Comparison of ENCODE assay signal across 19 mouse cellular contexts in the genomic region with DNA sequence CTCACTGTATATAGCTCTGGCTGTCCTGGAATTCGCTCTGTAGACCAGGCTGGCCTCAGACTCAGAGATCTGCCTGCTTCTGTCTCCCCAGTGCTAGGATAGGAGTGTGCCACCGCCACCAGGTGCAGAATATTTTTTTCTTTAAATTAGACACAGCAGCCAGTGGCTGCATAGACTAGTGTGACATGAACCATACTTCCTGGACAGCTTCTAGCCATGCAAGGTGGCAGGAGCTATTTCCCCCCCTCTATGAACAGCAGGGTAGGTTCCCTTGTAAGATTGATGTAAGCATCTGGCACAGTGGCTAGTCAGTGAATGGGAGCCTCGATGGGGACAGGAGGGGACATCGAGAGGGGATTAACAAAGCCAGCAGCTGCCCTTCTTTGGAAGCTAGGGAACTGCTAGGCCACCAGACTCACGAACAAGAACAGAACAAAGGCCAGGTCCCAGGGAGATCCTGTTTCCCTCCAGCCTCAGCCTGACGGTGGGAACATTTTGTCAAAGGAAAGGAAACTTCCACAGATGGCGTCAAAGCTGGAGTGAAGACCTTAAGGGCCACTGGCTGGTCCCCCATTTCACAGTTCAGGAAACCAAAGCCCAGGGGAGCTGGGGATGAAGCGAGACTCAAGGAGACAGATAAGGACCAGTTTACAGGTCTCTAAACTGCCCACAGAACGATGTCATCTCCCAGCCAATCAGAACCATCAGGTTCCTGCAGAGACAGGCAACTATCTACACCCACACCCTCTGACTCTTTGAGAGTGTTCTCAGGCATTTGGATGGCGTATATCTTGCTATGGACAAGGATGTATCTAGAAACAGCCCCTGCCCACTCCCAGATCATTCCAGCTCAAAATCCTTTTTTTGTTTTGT. TPM values are rescaled to one million over a fixed set of nuclear protein-coding genes. Genes with fewer than 3 reads are reported as not detected.
DNase-seq lines count a peak whose midpoint lies in the region; ATAC-seq and TF ChIP-seq lines count a peak whose summit lies in the region.
"Had no signal": no experiment of that assay in that cellular context is flagged by ENCODE, and none has a peak within 500 bp of the region (broad histone marks: within the 10 kb centered on the region; RNA-seq: fewer than 3 reads in every experiment).

No protein-coding gene starts in this region.

- no peak overlapping the region for H3K4me3 ChIP-seq in heart, embryonic 15.5 days
- H3K4me3 ChIP-seq in heart, embryonic 12.5 days, result no peak overlapping the region
- H3K4me3 ChIP-seq in liver, postnatal 0 days (ENCODE audit: low read depth, low read length), result no peak overlapping the region
- H3K4me3 ChIP-seq in kidney, adult 2 months (ENCODE audit: insufficient read depth, low read depth, low read length), result no peak overlapping the region
- H3K4me3 ChIP-seq: embryonic facial prominence, embryonic 15.5 days; hindbrain, embryonic 12.5 days; limb, embryonic 15.5 days; stomach, embryonic 15.5 days had no signal

- H3K36me3 ChIP-seq in heart, embryonic 15.5 days, result no peaks in the 10 kb centered on the region
- H3K36me3 ChIP-seq in heart, embryonic 12.5 days, result no peaks in the 10 kb centered on the region
- H3K36me3 ChIP-seq in liver, postnatal 0 days (replicated peaks; ENCODE audit: insufficient read depth, low read length), result no peaks in the 10 kb centered on the region
- no peaks in the 10 kb centered on the region for H3K36me3 ChIP-seq in kidney, adult 2 months (ENCODE audit: control insufficient read depth, insufficient read depth, low read length)
- H3K36me3 ChIP-seq: embryonic facial prominence, embryonic 15.5 days; hindbrain, embryonic 12.5 days; limb, embryonic 15.5 days; stomach, embryonic 15.5 days had no signal

- 58% methylated on average over 10 of the region's 10 CpGs for WGBS in heart, embryonic 15.5 days
- 48% methylated on average over 10 of the region's 10 CpGs for WGBS in heart, embryonic 12.5 days
- WGBS in liver, postnatal 0 days (ENCODE audit: insufficient replicate concordance), result 51% methylated on average over 10 of the region's 10 CpGs
- WGBS in kidney, adult 2 months, result 78% methylated on average over 10 of the region's 10 CpGs

- no peaks in the 10 kb centered on the region for H3K9me3 ChIP-seq in heart, embryonic 15.5 days (replicated peaks)
- H3K9me3 ChIP-seq in heart, embryonic 12.5 days (replicated peaks), result no peaks in the 10 kb centered on the region
- no peaks in the 10 kb centered on the region for H3K9me3 ChIP-seq in liver, postnatal 0 days (ENCODE audit: low read length)
- H3K9me3 ChIP-seq: embryonic facial prominence, embryonic 15.5 days; hindbrain, embryonic 12.5 days; limb, embryonic 15.5 days; stomach, embryonic 15.5 days had no signal

- H3K4me2 ChIP-seq in heart, embryonic 15.5 days, result no peak overlapping the region
- H3K4me2 ChIP-seq in heart, embryonic 12.5 days, result no peak overlapping the region
- H3K4me2 ChIP-seq in liver, postnatal 0 days (ENCODE audit: low read depth, low read length), result peak overlapping the region; percentile 19; the same call in 1 of the 2 replicates
- H3K4me2 ChIP-seq: embryonic facial prominence, embryonic 15.5 days; hindbrain, embryonic 12.5 days; limb, embryonic 15.5 days; stomach, embryonic 15.5 days had no signal

- TF ChIP-seq CTCF in brain, embryonic 14.5 days (IDR thresholded peaks at IDR 0.05; ENCODE audit: borderline replicate concordance, extremely low read depth, insufficient read depth, insufficient read length), result no peak
- no peak for TF ChIP-seq CTCF in liver, postnatal 0 days (IDR thresholded peaks at IDR 0.05; ENCODE audit: low read depth)
- TF ChIP-seq CTCF in kidney, adult 2 months (conservative IDR thresholded peaks at IDR 0.05; ENCODE audit: insufficient read depth, insufficient read length, low read depth, low read length), result no peak

- H3K4me1 ChIP-seq in heart, embryonic 15.5 days (replicated peaks), result peaks cover 55% of the 10 kb centered on the region
- peaks cover 67% of the 10 kb centered on the region for H3K4me1 ChIP-seq in heart, embryonic 12.5 days (replicated peaks)
- peaks cover 71% of the 10 kb centered on the region for H3K4me1 ChIP-seq in liver, postnatal 0 days (ENCODE audit: insufficient read depth)
- peaks cover 4% of the 10 kb centered on the region; the same call in 1 of the 2 replicates for H3K4me1 ChIP-seq in kidney, adult 2 months (ENCODE audit: control insufficient read depth, insufficient read depth, low read length)

- no peak for TF ChIP-seq POLR2A in brain, embryonic 14.5 days (IDR thresholded peaks at IDR 0.05; ENCODE audit: borderline replicate concordance, extremely low read depth, insufficient read depth, insufficient read length, poor library complexity, severe bottlenecking)
- TF ChIP-seq POLR2A in kidney, adult 2 months (IDR thresholded peaks at IDR 0.05; ENCODE audit: low read depth, low read length), result no peak

- no peak overlapping the region for H3K9ac ChIP-seq in heart, embryonic 15.5 days
- no peak overlapping the region for H3K9ac ChIP-seq in heart, embryonic 12.5 days
- no peak overlapping the region for H3K9ac ChIP-seq in liver, postnatal 0 days (replicated peaks)
- H3K9ac ChIP-seq: embryonic facial prominence, embryonic 15.5 days; hindbrain, embryonic 12.5 days; limb, embryonic 15.5 days; stomach, embryonic 15.5 days had no signal

- peak overlapping the region; percentile 32 for H3K27ac ChIP-seq in heart, embryonic 15.5 days
- no peak overlapping the region for H3K27ac ChIP-seq in heart, embryonic 12.5 days (ENCODE audit: poor library complexity, severe bottlenecking)
- H3K27ac ChIP-seq in liver, postnatal 0 days (ENCODE audit: low read depth), result peak overlapping the region; percentile 31; the same call in 1 of the 2 replicates
- H3K27ac ChIP-seq in kidney, adult 2 months (ENCODE audit: insufficient read depth, low read depth, low read length), result no peak overlapping the region
- H3K27ac ChIP-seq: embryonic facial prominence, embryonic 15.5 days; hindbrain, embryonic 12.5 days; limb, embryonic 15.5 days; stomach, embryonic 15.5 days had no signal

- no peak for ATAC-seq in heart, embryonic 15.5 days (replicated peaks; ENCODE audit: insufficient number of reproducible peaks, insufficient read depth, low FRiP score, low read depth)
- no peak for ATAC-seq in heart, embryonic 12.5 days (ENCODE audit: insufficient number of reproducible peaks, low FRiP score)
- ATAC-seq in liver, postnatal 0 days, result no peak
- no peak for ATAC-seq in cerebellum, adult (ENCODE audit: insufficient number of reproducible peaks, low FRiP score, low TSS enrichment)
- ATAC-seq in megakaryocyte, adult 5-6 weeks (ENCODE audit: poor library complexity, severe bottlenecking), result no peak
- ATAC-seq: forebrain, embryonic 14.5 days had no signal

- H3K27me3 ChIP-seq in heart, embryonic 15.5 days, result no peaks in the 10 kb centered on the region
- H3K27me3 ChIP-seq in heart, embryonic 12.5 days (replicated peaks), result no peaks in the 10 kb centered on the region
- H3K27me3 ChIP-seq in liver, postnatal 0 days (ENCODE audit: insufficient read depth, low read length), result no peaks in the 10 kb centered on the region
- H3K27me3 ChIP-seq in kidney, adult 2 months (replicated peaks; ENCODE audit: control insufficient read depth, insufficient read depth, low read length), result no peaks in the 10 kb centered on the region
- H3K27me3 ChIP-seq: embryonic facial prominence, embryonic 15.5 days; stomach, embryonic 15.5 days had no signal

- DNase-seq in CD4-positive helper T cell, adult 2 months (ENCODE audit: low read depth, low spot score), result peak; percentile 26
- peak; percentile 12 for DNase-seq in brain, embryonic 14.5 days (ENCODE audit: low read depth)
- DNase-seq in liver, postnatal 0 days, result no peak
- no peak for DNase-seq in kidney, adult 2 months
- DNase-seq: adrenal gland, postnatal 25 days; cerebellum, adult 11 months; kidney, adult 11 months; kidney, postnatal 4 days; right cerebral cortex, postnatal 14 days; thymus, postnatal 4 days had no signal

- no peak for TF ChIP-seq EP300 in liver, postnatal 0 days (IDR thresholded peaks at IDR 0.05; ENCODE audit: low read depth)

RNA-seq across cellular contexts. Expression of a gene that starts 11.8 kb away (rescaled TPM):
- polyA plus RNA-seq in heart, embryonic 15.5 days (2015; fragmentation: Nextera tagmentation; extraction: Ambion mirVana), result 14.9 and 17.4 TPM in 2 replicates
- polyA plus RNA-seq in heart, embryonic 12.5 days (2016; fragmentation: Nextera tagmentation; extraction: Ambion mirVana), result 13.8 and 15.1 TPM in 2 replicates
- 17.9 and 19.6 TPM in 2 replicates for polyA plus RNA-seq in brain, embryonic 14.5 days (2012; rRNA removed)
- 25.6 and 25.8 TPM in 2 replicates for polyA plus RNA-seq in liver, postnatal 0 days (2015; fragmentation: Nextera tagmentation; extraction: Ambion mirVana)
- 41.3 and 44.6 TPM in 2 replicates for polyA plus RNA-seq in kidney, adult 2 months (2012; rRNA removed)
- 14.0 and 17.3 TPM in 2 replicates for total RNA-seq in megakaryocyte, adult 5-6 weeks (2015)
- total RNA-seq in megakaryocyte, adult 5-6 weeks (2017), result 13.6 and 18.9 TPM in 2 replicates

RNA-seq across cellular contexts. Expression of a gene that starts 52.0 kb away (rescaled TPM):
- polyA plus RNA-seq in heart, embryonic 15.5 days (2015; fragmentation: Nextera tagmentation; extraction: Ambion mirVana), result 55.3 and 66.7 TPM in 2 replicates
- 15.2 and 17.8 TPM in 2 replicates for polyA plus RNA-seq in heart, embryonic 12.5 days (2016; fragmentation: Nextera tagmentation; extraction: Ambion mirVana)
- 2.9 and 3.2 TPM in 2 replicates for polyA plus RNA-seq in brain, embryonic 14.5 days (2012; rRNA removed)
- polyA plus RNA-seq in liver, postnatal 0 days (2015; fragmentation: Nextera tagmentation; extraction: Ambion mirVana), result 36.6 and 49.7 TPM in 2 replicates
- polyA plus RNA-seq in kidney, adult 2 months (2012; rRNA removed), result 157 and 179 TPM in 2 replicates
- 1.5 and 2.4 TPM in 2 replicates for total RNA-seq in megakaryocyte, adult 5-6 weeks (2015)
- 0.84 and 2.4 TPM in 2 replicates for total RNA-seq in megakaryocyte, adult 5-6 weeks (2017)

Comparison
In these comparisons a context has a peak if more than half of its experiments do, and no peak if none do; other contexts are left out.
1. H3K27ac ChIP-seq: peak in heart, embryonic 15.5 days (single experiment) and liver, postnatal 0 days (single experiment); none in heart, embryonic 12.5 days (single experiment) and kidney, adult 2 months (single experiment).
2. DNase-seq: peak in CD4-positive helper T cell, adult 2 months (single experiment) and brain, embryonic 14.5 days (single experiment); none in liver, postnatal 0 days (single experiment) and kidney, adult 2 months (single experiment).